Mouse (Mus musculus): Measurements from ENCODE around the gene Szrd1.
A peak's percentile ranks its signal among the peaks of the same experiment; 100 is the strongest.

GRCm38 (mm10) chr4:141130704-141131342, 8.8 kb downstream of the Szrd1 start:
- TF ChIP-seq CTCF (IDR thresholded peaks at IDR 0.05) (no peak), EP300 (IDR thresholded peaks at IDR 0.05) (peak; percentile 40; the same call in 1 of the 2 replicates)

All from lung, postnatal 0 days (tissue).